Mouse (Mus musculus) bone marrow, adult 2 months (tissue): ENCODE measurements at regions not wholly inside any gene's neighbourhood (a gene's known extent, or its start where the extent isn't known, plus 50 kb on each side); places are given as distances from the start of the nearest gene placed in this dataset.

Source experiments
- CTCF ChIP-seq: fragments of 200-500 bp; IDR thresholded peaks from 2 replicates; pipeline ENCODE4 v1.5.1; 2011; ENCODE audit warnings: low read length, control low read depth; ENCODE audit not compliant: control insufficient read depth, insufficient read depth
- POLR2A ChIP-seq: fragments of 200-500 bp; IDR thresholded peaks from 2 replicates; pipeline ENCODE4 v1.6.1; 2011; ENCODE audit warnings: low read depth, mild to moderate bottlenecking, control low read depth, low read length, borderline replicate concordance; ENCODE audit not compliant: control insufficient read depth

GRCm38 (mm10) chr12:77855796-77856195 is 338.2 kb upstream of the Gm6657 start:
- TF ChIP-seq CTCF (no peak), POLR2A (no peak)
